Mouse (Mus musculus) MEL (cell line): ENCODE results near the gene Il24. TPM values are rescaled to one million over a fixed set of nuclear protein-coding genes. Genes with fewer than 3 reads are reported as not detected.

ENCODE experiments used
- DNase-seq: peaks from one replicate; pipeline ENCODE4 v3.0.0; 2011; ENCODE audit warnings: low read depth, low spot score
- H3K27ac ChIP-seq: 2 replicates; pipeline ENCODE4 v1.5.1; 2012; ENCODE audit warnings: low read depth, mild to moderate bottlenecking, control low read depth, low read length, moderate library complexity; ENCODE audit not compliant: control insufficient read depth
- H3K27me3 ChIP-seq, 2 experiments: fragments of 150-350 bp in 1 of 2; sonication (generic) in 1 of 2; 2 replicates each; pipeline ENCODE4 v1.6.1; 2012; ENCODE audit warnings: low read length in 2 of 2, mild to moderate bottlenecking in 2 of 2, improper control_type of control experiment in 1 of 2, moderate library complexity in 1 of 2; ENCODE audit not compliant: insufficient read depth in 2 of 2, control insufficient read depth in 1 of 2
- H3K36me3 ChIP-seq, 2 experiments: 2 replicates each; pipeline ENCODE4 v1.6.1; 2012 to 2014; ENCODE audit warnings: low read length in 2 of 2, improper control_type of control experiment in 1 of 2, inconsistent platforms in 1 of 2, mild to moderate bottlenecking in 1 of 2; ENCODE audit not compliant: insufficient read depth in 2 of 2, control insufficient read depth in 1 of 2
- H3K4me1 ChIP-seq, 2 experiments: fragments of 150-350 bp in 1 of 2; sonication (generic) in 1 of 2; 2 replicates each; pipeline ENCODE4 v1.6.1; 2012; ENCODE audit warnings: low read length in 2 of 2, improper control_type of control experiment in 1 of 2, mild to moderate bottlenecking in 1 of 2; ENCODE audit not compliant: insufficient read depth in 2 of 2, control insufficient read depth in 1 of 2
- H3K4me3 ChIP-seq, 2 experiments: fragments of 150-350 bp in 1 of 2; sonication (generic) in 1 of 2; 2 replicates each; pipeline ENCODE4 v1.5.1; 2012; ENCODE audit warnings: low read depth in 2 of 2, low read length in 2 of 2, mild to moderate bottlenecking in 2 of 2, moderate library complexity in 2 of 2, control low read depth in 1 of 2, improper control_type of control experiment in 1 of 2; ENCODE audit not compliant: control insufficient read depth in 1 of 2, insufficient read depth in 1 of 2
- H3K79me2 ChIP-seq: 2 replicates; pipeline ENCODE4 v1.6.1; 2012; ENCODE audit warnings: mild to moderate bottlenecking, low read length, moderate library complexity; ENCODE audit not compliant: control insufficient read depth, poor library complexity, insufficient read depth
- H3K9ac ChIP-seq: 2 replicates; pipeline ENCODE4 v1.6.1; 2012; ENCODE audit warnings: low read depth, mild to moderate bottlenecking, control low read depth, low read length, moderate library complexity; ENCODE audit not compliant: control insufficient read depth, poor library complexity, severe bottlenecking
- H3K9me3 ChIP-seq: fragments of 150-350 bp; sonication (generic); replicated peaks from 2 replicates; pipeline ENCODE4 v1.6.1; 2012; ENCODE audit warnings: mild to moderate bottlenecking, low read length, improper control_type of control experiment, moderate library complexity; ENCODE audit not compliant: insufficient read depth
- CHD1 ChIP-seq: IDR thresholded peaks from 2 replicates; pipeline ENCODE4 v1.6.1; 2012; ENCODE audit warnings: low read depth, mild to moderate bottlenecking, inconsistent platforms, low read length, improper control_type of control experiment
- CTCF ChIP-seq, 3 experiments: IDR thresholded peaks in 2 of 3; conservative IDR thresholded peaks in 1 of 3; 2 replicates each; pipeline ENCODE4 v1.5.1; 2011 to 2012; ENCODE audit warnings: low read length in 3 of 3, low read depth in 2 of 3, mild to moderate bottlenecking in 2 of 3, improper control_type of control experiment in 1 of 3, inconsistent platforms in 1 of 3, mixed read lengths in 1 of 3, moderate library complexity in 1 of 3; ENCODE audit not compliant: control insufficient read depth in 1 of 3, insufficient read depth in 1 of 3, poor library complexity in 1 of 3, severe bottlenecking in 1 of 3
- E2F4 ChIP-seq: IDR thresholded peaks from 2 replicates; pipeline ENCODE4 v1.6.1; 2011; ENCODE audit warnings: low read depth, low read length, improper control_type of control experiment, borderline replicate concordance
- ELF1 ChIP-seq: IDR thresholded peaks from 2 replicates; pipeline ENCODE4 v1.6.1; 2014; ENCODE audit warnings: low read depth, mild to moderate bottlenecking, inconsistent platforms, low read length, improper control_type of control experiment, moderate library complexity
- GABPA ChIP-seq: IDR thresholded peaks from 2 replicates; pipeline ENCODE4 v1.6.1; 2012; ENCODE audit warnings: low read depth, mild to moderate bottlenecking, inconsistent platforms, low read length, improper control_type of control experiment, moderate library complexity
- HCFC1 ChIP-seq: IDR thresholded peaks from 2 replicates; pipeline ENCODE4 v1.6.1; 2012; ENCODE audit warnings: low read depth, mild to moderate bottlenecking, inconsistent platforms, low read length, improper control_type of control experiment, moderate library complexity
- JUND ChIP-seq: IDR thresholded peaks from 2 replicates; pipeline ENCODE4 v1.6.1; 2011; ENCODE audit warnings: low read depth, mild to moderate bottlenecking, improper control_type of control experiment, low read length
- KAT2A ChIP-seq: conservative IDR thresholded peaks from 2 replicates; pipeline ENCODE4 v1.6.1; 2012; ENCODE audit warnings: low read depth, low read length, improper control_type of control experiment, inconsistent platforms
- MAFK ChIP-seq: IDR thresholded peaks from 2 replicates; pipeline ENCODE4 v1.6.1; 2011; ENCODE audit warnings: low read depth, mild to moderate bottlenecking, low read length, improper control_type of control experiment, borderline replicate concordance
- MAX ChIP-seq: IDR thresholded peaks from 2 replicates; pipeline ENCODE4 v1.6.1; 2011; ENCODE audit warnings: low read length, improper control_type of control experiment
- MAZ ChIP-seq: IDR thresholded peaks from 2 replicates; pipeline ENCODE4 v1.6.1; 2012; ENCODE audit warnings: low read depth, mild to moderate bottlenecking, inconsistent platforms, low read length, improper control_type of control experiment
- MEF2A ChIP-seq: IDR thresholded peaks from 2 replicates; pipeline ENCODE4 v1.6.1; 2014; ENCODE audit warnings: low read depth, mild to moderate bottlenecking, inconsistent platforms, low read length, improper control_type of control experiment; ENCODE audit not compliant: poor library complexity, insufficient replicate concordance, severe bottlenecking; ENCODE audit errors: extremely low read depth
- MYB ChIP-seq: IDR thresholded peaks from 2 replicates; pipeline ENCODE4 v1.6.1; 2011; ENCODE audit warnings: mild to moderate bottlenecking, low read depth, low read length, improper control_type of control experiment
- MYC ChIP-seq: IDR thresholded peaks from 2 replicates; pipeline ENCODE4 v1.6.1; 2011; ENCODE audit warnings: low read depth, mild to moderate bottlenecking, low read length, improper control_type of control experiment, moderate library complexity
- NRF1 ChIP-seq: IDR thresholded peaks from 2 replicates; pipeline ENCODE4 v1.6.1; 2014; ENCODE audit warnings: low read depth, mild to moderate bottlenecking, inconsistent platforms, low read length, improper control_type of control experiment, moderate library complexity; ENCODE audit not compliant: poor library complexity, insufficient read depth, severe bottlenecking
- POLR2A ChIP-seq, 2 experiments: IDR thresholded peaks; 2 replicates each; pipeline ENCODE4 v1.6.1; 2011 to 2012; ENCODE audit warnings: low read length in 2 of 2, mild to moderate bottlenecking in 2 of 2, control low read depth in 1 of 2, improper control_type of control experiment in 1 of 2, low read depth in 1 of 2, moderate library complexity in 1 of 2; ENCODE audit not compliant: control insufficient read depth in 1 of 2, insufficient read depth in 1 of 2, poor library complexity in 1 of 2
- POLR2AphosphoS2 ChIP-seq: IDR thresholded peaks from 2 replicates; pipeline ENCODE4 v1.6.1; 2011; ENCODE audit warnings: low read length, improper control_type of control experiment
- RAD21 ChIP-seq: IDR thresholded peaks from 2 replicates; pipeline ENCODE4 v1.6.1; 2011; ENCODE audit warnings: mild to moderate bottlenecking, low read depth, low read length, improper control_type of control experiment
- SMC3 ChIP-seq: IDR thresholded peaks from 2 replicates; pipeline ENCODE4 v1.6.1; 2011; ENCODE audit warnings: low read depth, low read length, improper control_type of control experiment
- TAL1 ChIP-seq: IDR thresholded peaks from 2 replicates; pipeline ENCODE4 v1.6.1; 2012; ENCODE audit warnings: mild to moderate bottlenecking, inconsistent platforms, low read length, moderate library complexity, mixed read lengths
- UBTF ChIP-seq: IDR thresholded peaks from 2 replicates; pipeline ENCODE4 v1.6.1; 2012; ENCODE audit warnings: low read depth, mild to moderate bottlenecking, inconsistent platforms, low read length, improper control_type of control experiment, moderate library complexity, borderline replicate concordance; ENCODE audit not compliant: insufficient read depth
- USF1 ChIP-seq: IDR thresholded peaks from 2 replicates; pipeline ENCODE4 v1.6.1; 2014; ENCODE audit warnings: low read depth, mild to moderate bottlenecking, inconsistent platforms, low read length, improper control_type of control experiment, moderate library complexity
- ZMIZ1 ChIP-seq: IDR thresholded peaks from 2 replicates; pipeline ENCODE4 v1.6.1; 2012; ENCODE audit warnings: low read depth, mild to moderate bottlenecking, inconsistent platforms, low read length, improper control_type of control experiment, moderate library complexity
- polyA plus RNA-seq, 2 experiments: library from polyadenylated mRNA; stranded (reverse) in 1 of 2; unstranded in 1 of 2; fragments of >175 nt in 1 of 2; fragments of >200 nt in 1 of 2; gene quantifications; 2 replicates each; pipeline versions ENCODE4 v1.2.1 to v1.2.4; 2012; ENCODE audit warnings: low replicate concordance in 2 of 2, low read depth in 1 of 2; ENCODE audit not compliant: insufficient read length in 2 of 2, insufficient read depth in 1 of 2, missing spikeins in 1 of 2
- total RNA-seq: library from RNA; depleted of rRNA; stranded (reverse); fragments of 300-350 nt; gene quantifications from 2 replicates; pipeline ENCODE4 v1.2.3, GENCODE M21; 2012

The Il24 gene
- total and polyA plus RNA-seq, 3 experiments, result not detected

- H3K36me3 ChIP-seq, result no peaks in the 10 kb centered on the region
- no peaks in the 10 kb centered on the region for H3K9me3 ChIP-seq
- no peak for TF ChIP-seq MYC
- TF ChIP-seq HCFC1, result no peak
- no peak for TF ChIP-seq MEF2A
- no peak for TF ChIP-seq GABPA
- no peak for TF ChIP-seq MAFK
- no peak for TF ChIP-seq CHD1
- TF ChIP-seq USF1, result no peak
- TF ChIP-seq JUND, result no peak
- no peak for TF ChIP-seq E2F4
- TF ChIP-seq MAX, result no peak
- TF ChIP-seq CTCF (IDR thresholded peaks at IDR 0.05 in 2 of 3, conservative IDR thresholded peaks at IDR 0.05 in 1 of 3; ENCODE audit: control insufficient read depth in 1 of 3, insufficient read depth in 1 of 3, low read depth in 2 of 3, low read length in 3 of 3, poor library complexity in 1 of 3, severe bottlenecking in 1 of 3), result no peak
- H3K79me2 ChIP-seq, result no peaks in the 10 kb centered on the region
- no peak overlapping the region for H3K4me3 ChIP-seq
- peaks cover 12 to 15% of the 10 kb centered on the region in 2 experiments for H3K27me3 ChIP-seq
- DNase-seq, result no peak
- H3K27ac ChIP-seq, result no peak overlapping the region
- H3K4me1 ChIP-seq, result no peaks in the 10 kb centered on the region
- H3K9ac ChIP-seq, result no peak overlapping the region
Observed at GRCm38 (mm10) chr1:130854819-130855218, 32.4 kb downstream of the Il24 start.

DNA sequence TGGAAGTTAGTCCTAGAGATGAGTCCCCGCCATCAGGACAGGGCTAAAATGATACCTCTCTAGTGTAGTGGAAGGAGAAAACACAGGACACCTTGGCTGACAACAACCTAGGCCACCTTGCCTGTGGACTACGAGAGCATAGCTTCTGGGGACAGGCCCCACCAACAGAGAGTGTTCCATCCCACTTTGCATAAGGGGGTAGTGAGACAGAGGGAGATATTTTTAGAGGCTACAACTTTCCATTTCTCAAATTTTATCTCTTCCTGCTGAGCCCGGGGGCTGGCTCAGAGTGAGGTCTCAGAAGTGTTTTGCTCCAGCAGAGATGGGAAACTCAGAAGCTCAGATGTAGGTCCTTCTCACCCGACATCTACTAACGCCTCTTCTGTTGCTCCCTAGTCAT is 36.8 kb downstream of the Il24 start:
- Histone ChIP-seq H3K27me3 (peaks cover 7 to 8% of the 10 kb centered on the region in 2 experiments), H3K36me3 (no peaks in the 10 kb centered on the region), H3K4me1 (no peaks in the 10 kb centered on the region), H3K9ac (no peak overlapping the region), H3K4me3 (no peak overlapping the region), H3K9me3 (no peaks in the 10 kb centered on the region), H3K27ac (no peak overlapping the region), H3K79me2 (no peaks in the 10 kb centered on the region)
- DNase-seq, result no peak
- no peak for TF ChIP-seq RAD21

DNA sequence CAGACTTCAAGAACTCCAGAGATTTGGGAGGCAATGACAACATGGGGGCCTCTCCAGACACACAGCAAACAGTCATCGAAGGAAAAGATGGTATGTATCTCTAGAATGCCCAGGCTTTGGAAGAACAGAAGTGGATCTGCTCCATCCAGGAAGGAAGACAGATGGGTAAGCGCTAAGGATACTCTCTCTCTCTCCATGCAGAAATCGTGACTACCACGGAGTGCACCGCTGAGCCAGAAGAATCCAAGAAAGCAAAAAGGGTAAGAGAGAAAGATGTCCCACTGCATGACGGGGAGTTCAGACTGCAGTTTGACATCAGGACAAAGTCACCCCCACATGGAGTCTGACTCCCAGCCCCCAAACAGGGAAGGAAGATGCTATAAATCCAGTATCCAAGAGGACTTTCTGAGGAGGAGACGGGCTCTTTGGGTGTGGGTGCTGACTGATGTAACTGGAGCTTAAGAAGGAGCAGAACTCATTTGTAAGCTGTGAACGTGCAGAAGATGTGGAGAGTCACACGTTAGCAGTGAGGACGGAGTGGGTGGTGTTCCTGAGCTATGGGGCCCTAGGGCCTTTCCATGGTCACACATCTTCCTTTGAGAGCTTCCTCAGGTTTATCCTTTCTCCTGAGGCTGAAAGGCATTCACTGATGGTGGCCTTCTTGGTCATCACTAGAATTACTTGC is 37.6 kb downstream of the Il24 start:
- Histone ChIP-seq H3K4me3 (no peak overlapping the region), H3K36me3 (no peaks in the 10 kb centered on the region), H3K27ac (no peak overlapping the region), H3K9ac (no peak overlapping the region), H3K27me3 (peaks cover 5 to 8% of the 10 kb centered on the region in 2 experiments; a peak in 3 of 4 replicates), H3K9me3 (no peaks in the 10 kb centered on the region), H3K79me2 (no peaks in the 10 kb centered on the region), H3K4me1 (no peaks in the 10 kb centered on the region)
- no peak for DNase-seq
- no peak for TF ChIP-seq NRF1
- no peak for TF ChIP-seq POLR2AphosphoS2
- no peak for TF ChIP-seq SMC3
- TF ChIP-seq E2F4, result no peak
- no peak for TF ChIP-seq UBTF
- no peak for TF ChIP-seq JUND
- no peak for TF ChIP-seq KAT2A
- no peak for TF ChIP-seq MYB
- TF ChIP-seq RAD21, result no peak
- no peak for TF ChIP-seq GABPA
- no peak for TF ChIP-seq MAZ
- TF ChIP-seq TAL1, result no peak
- no peak for TF ChIP-seq ELF1
- TF ChIP-seq CTCF (IDR thresholded peaks at IDR 0.05 in 2 of 3, conservative IDR thresholded peaks at IDR 0.05 in 1 of 3; ENCODE audit: control insufficient read depth in 1 of 3, insufficient read depth in 1 of 3, low read depth in 2 of 3, low read length in 3 of 3, poor library complexity in 1 of 3, severe bottlenecking in 1 of 3), result no peak
- no peak for TF ChIP-seq POLR2A (IDR thresholded peaks at IDR 0.05; ENCODE audit: control insufficient read depth in 1 of 2, insufficient read depth in 1 of 2, low read depth in 1 of 2, low read length in 2 of 2, poor library complexity in 1 of 2)
- TF ChIP-seq USF1, result no peak
- TF ChIP-seq ZMIZ1, result no peak
- TF ChIP-seq MEF2A, result no peak
